In the genomic region with DNA sequence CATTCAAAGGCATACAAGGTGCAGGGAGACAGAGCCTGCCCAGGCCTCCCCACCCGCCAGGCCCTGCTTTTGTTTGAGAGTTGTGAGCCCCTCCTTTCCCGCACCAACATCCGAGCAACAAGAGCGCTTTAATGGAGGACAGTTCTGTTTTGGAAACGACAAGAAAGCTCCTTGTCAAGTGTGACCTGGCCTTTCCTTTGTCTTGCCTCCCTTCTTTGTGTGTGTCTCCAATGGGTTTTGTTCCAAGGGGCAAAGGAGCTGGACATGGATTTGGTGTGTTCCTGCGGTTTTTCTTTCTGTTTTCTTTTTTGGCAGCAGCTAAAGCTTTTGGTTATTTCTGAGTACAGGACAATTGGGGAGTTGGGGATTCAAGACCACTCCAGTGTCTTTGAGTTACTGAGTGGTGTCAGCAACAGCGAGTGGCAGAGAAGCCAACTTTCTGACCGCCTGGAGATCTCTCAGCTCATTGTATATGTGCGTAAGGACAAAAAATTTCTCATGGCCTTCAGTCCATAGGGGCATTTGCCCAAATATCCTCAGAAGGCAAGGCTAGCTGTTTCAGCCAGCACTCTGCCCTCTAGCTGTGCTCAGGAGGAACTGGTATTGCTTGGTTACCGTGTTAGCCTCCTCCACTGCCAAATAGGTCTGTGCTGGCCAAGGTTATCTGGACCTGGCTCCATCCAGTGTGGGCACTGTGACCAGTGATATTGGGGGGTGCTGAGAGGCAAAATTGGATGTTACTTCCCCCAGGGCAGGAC, we compare ENCODE assay signal across 8 mouse cellular contexts.
DNase-seq lines count a peak whose midpoint lies in the region; ATAC-seq and TF ChIP-seq lines count a peak whose summit lies in the region.

No protein-coding gene starts in this region.

- no peak overlapping the region for H3K4me3 ChIP-seq in liver, adult 2 months (ENCODE audit: insufficient read depth, low read depth, low read length)
- H3K4me3 ChIP-seq in forebrain, embryonic 10.5 days, result peak overlapping the region; percentile 24; the same call in 1 of the 2 replicates
- no peak overlapping the region for H3K4me3 ChIP-seq in midbrain, embryonic 12.5 days
- H3K4me3 ChIP-seq in heart, embryonic 12.5 days, result no peak overlapping the region

- peaks cover 29% of the 10 kb centered on the region for H3K79me2 ChIP-seq in liver, adult 2 months (ENCODE audit: control insufficient read depth, insufficient read depth, low read length)

- peak; percentile 82 for DNase-seq in liver, adult 2 months (ENCODE audit: extremely low read depth, low read depth, low spot score)
- no peak for DNase-seq in liver
- peak; percentile 89 for DNase-seq in brain, adult 2 months (ENCODE audit: low read depth, low spot score)
- DNase-seq in forebrain, embryonic 10.5 days (ENCODE audit: extremely low spot score, low spot score), result peak; percentile 67
- no peak for DNase-seq in c-Kit-positive CD71-positive TER-119-positive erythroid progenitor cells, embryonic 14.5 days (ENCODE audit: low spot score)
- DNase-seq in spleen, adult 18-20 months, result no peak

- peak; percentile 76 for TF ChIP-seq CTCF in liver, adult 2 months (IDR thresholded peaks at IDR 0.05; ENCODE audit: low read depth, low read length)

- H3K4me2 ChIP-seq in midbrain, embryonic 12.5 days (replicated peaks), result peak overlapping the region; percentile 29
- H3K4me2 ChIP-seq in heart, embryonic 12.5 days, result no peak overlapping the region

- ATAC-seq in midbrain, embryonic 12.5 days (ENCODE audit: low FRiP score, low read depth), result peak; percentile 73
- no peak for ATAC-seq in heart, embryonic 12.5 days (ENCODE audit: insufficient number of reproducible peaks, low FRiP score)

- no peaks in the 10 kb centered on the region for H3K9me3 ChIP-seq in forebrain, embryonic 10.5 days
- no peaks in the 10 kb centered on the region for H3K9me3 ChIP-seq in midbrain, embryonic 12.5 days
- H3K9me3 ChIP-seq in heart, embryonic 12.5 days (replicated peaks), result no peaks in the 10 kb centered on the region

- peak overlapping the region; percentile 71 for H3K27ac ChIP-seq in liver, adult 2 months (replicated peaks; ENCODE audit: insufficient read depth, low read depth, low read length)
- peak overlapping the region; percentile 83 for H3K27ac ChIP-seq in forebrain, embryonic 10.5 days
- peak overlapping the region; percentile 84 for H3K27ac ChIP-seq in midbrain, embryonic 12.5 days (replicated peaks)
- H3K27ac ChIP-seq in heart, embryonic 12.5 days (ENCODE audit: poor library complexity, severe bottlenecking), result no peak overlapping the region

- WGBS in liver, adult 2 months, result 65% methylated on average over 10 of the region's 10 CpGs
- 18% methylated on average over 10 of the region's 10 CpGs for WGBS in forebrain, embryonic 10.5 days
- 13% methylated on average over 10 of the region's 10 CpGs for WGBS in midbrain, embryonic 12.5 days
- WGBS in heart, embryonic 12.5 days, result 72% methylated on average over 10 of the region's 10 CpGs

- TF ChIP-seq POLR2A in liver, adult 2 months (IDR thresholded peaks at IDR 0.05; ENCODE audit: extremely low read depth, insufficient read depth, low read length), result no peak

- peaks cover 52% of the 10 kb centered on the region for H3K4me1 ChIP-seq in liver, adult 2 months (ENCODE audit: control insufficient read depth, insufficient read depth, low read length)
- H3K4me1 ChIP-seq in forebrain, embryonic 10.5 days, result peaks cover 100% of the 10 kb centered on the region
- H3K4me1 ChIP-seq in midbrain, embryonic 12.5 days, result peaks cover 96% of the 10 kb centered on the region
- H3K4me1 ChIP-seq in heart, embryonic 12.5 days (replicated peaks), result peaks cover 70% of the 10 kb centered on the region

- no peaks in the 10 kb centered on the region for H3K27me3 ChIP-seq in liver, adult 2 months (ENCODE audit: control insufficient read depth, insufficient read depth, low read length)
- H3K27me3 ChIP-seq in forebrain, embryonic 10.5 days (ENCODE audit: poor library complexity, severe bottlenecking), result no peaks in the 10 kb centered on the region
- peaks cover 6% of the 10 kb centered on the region; the same call in 1 of the 2 replicates for H3K27me3 ChIP-seq in midbrain, embryonic 12.5 days
- no peaks in the 10 kb centered on the region for H3K27me3 ChIP-seq in heart, embryonic 12.5 days (replicated peaks)

- H3K36me3 ChIP-seq in liver, adult 2 months (ENCODE audit: control insufficient read depth, insufficient read depth, low read length), result no peaks in the 10 kb centered on the region
- peaks cover 18% of the 10 kb centered on the region for H3K36me3 ChIP-seq in forebrain, embryonic 10.5 days (replicated peaks)
- H3K36me3 ChIP-seq in midbrain, embryonic 12.5 days, result no peaks in the 10 kb centered on the region
- H3K36me3 ChIP-seq in heart, embryonic 12.5 days, result no peaks in the 10 kb centered on the region

- peak overlapping the region; percentile 29; the same call in 1 of the 2 replicates for H3K9ac ChIP-seq in liver, adult 2 months (ENCODE audit: low read depth, low read length)
- 0 out of 2 replicates have a peak overlapping the region, but pooled peaks have one; percentile 29 for H3K9ac ChIP-seq in midbrain, embryonic 12.5 days (replicated peaks)
- no peak overlapping the region for H3K9ac ChIP-seq in heart, embryonic 12.5 days

Comparison
In these comparisons a context has a peak if more than half of its experiments do, and no peak if none do; other contexts are left out.
1. DNase-seq: peak in liver, adult 2 months (single experiment), brain, adult 2 months (single experiment) and forebrain, embryonic 10.5 days (single experiment); none in liver (single experiment), c-Kit-positive CD71-positive TER-119-positive erythroid progenitor cells, embryonic 14.5 days (single experiment) and spleen, adult 18-20 months (0 of 2).